Mouse (Mus musculus) liver, embryonic 12.5 days (tissue): ENCODE measurements around the gene Slc22a17. TPM values are rescaled to one million over a fixed set of nuclear protein-coding genes. Genes with fewer than 3 reads are reported as not detected.

Source experiments
- ATAC-seq: fragments of 200-750 bp; cut with Nextera tagmentation; 2 replicates; pipeline ENCODE4 v1.8.0; 2017; ENCODE audit warnings: moderate number of reproducible peaks, mild to moderate bottlenecking, moderate library complexity
- H3K27ac ChIP-seq: fragments of 300-500 bp; sonication (generic); 2 replicates; pipeline ENCODE4 v1.5.1; 2016; ENCODE audit warnings: mild to moderate bottlenecking
- H3K27me3 ChIP-seq: fragments of 300-500 bp; sonication (generic); replicated peaks from 2 replicates; pipeline ENCODE4 v1.6.1; 2016; ENCODE audit warnings: mild to moderate bottlenecking, moderate library complexity
- H3K36me3 ChIP-seq: fragments of 300-500 bp; sonication (generic); 2 replicates; pipeline ENCODE4 v1.6.1; 2016; ENCODE audit warnings: mild to moderate bottlenecking, moderate library complexity
- H3K4me1 ChIP-seq: fragments of 300-500 bp; sonication (generic); 2 replicates; pipeline ENCODE4 v1.6.1; 2016
- H3K4me2 ChIP-seq: fragments of 300-500 bp; sonication (generic); 2 replicates; pipeline ENCODE4 v1.6.1; 2016; ENCODE audit warnings: mild to moderate bottlenecking, moderate library complexity
- H3K4me3 ChIP-seq: fragments of 300-500 bp; sonication (generic); 2 replicates; pipeline ENCODE4 v1.5.1; 2016; ENCODE audit warnings: mild to moderate bottlenecking, moderate library complexity
- H3K9ac ChIP-seq: fragments of 300-500 bp; sonication (generic); 2 replicates; pipeline ENCODE4 v1.6.1; 2016; ENCODE audit warnings: mild to moderate bottlenecking, moderate library complexity
- H3K9me3 ChIP-seq: fragments of 300-500 bp; sonication (generic); replicated peaks from 2 replicates; pipeline ENCODE4 v1.6.1; 2016; ENCODE audit warnings: mild to moderate bottlenecking, moderate library complexity
- WGBS: fragments of 180-500 bp; shearing (Covaris S2); methylation state at CpG from one replicate; pipeline ENCODE4 v1.1.7; 2016; ENCODE audit not compliant: insufficient replicate concordance; 5-methylcytosine and 5-hydroxymethylcytosine counted together
- polyA plus RNA-seq: library from polyadenylated mRNA; unstranded; fragments of >200 nt; fragmentation: Nextera tagmentation; extraction: Ambion mirVana; gene quantifications from 2 replicates; pipeline ENCODE4 v1.2.1, GENCODE M21; 2016

Slc22a17 gene
- polyA plus RNA-seq, 1 experiment from 2014 or later = 6.0 TPM

GRCm38 (mm10) chr14:54937361-54938182 lies 24.6 kb upstream of the Slc22a17 start:
- H3K27ac ChIP-seq = no peak overlapping the region
- H3K27me3 ChIP-seq = peaks cover 45% of the 10 kb centered on the region
- no peak for ATAC-seq
- no peaks in the 10 kb centered on the region for H3K4me1 ChIP-seq
- H3K36me3 ChIP-seq = no peaks in the 10 kb centered on the region
- H3K4me3 ChIP-seq = no peak overlapping the region
- H3K9me3 ChIP-seq = no peaks in the 10 kb centered on the region
- 68% methylated on average over 16 of the region's 16 CpGs for WGBS
- H3K9ac ChIP-seq = no peak overlapping the region
- no peak overlapping the region for H3K4me2 ChIP-seq

- Histone ChIP-seq H3K4me3 (no peak overlapping the region), H3K9me3 (no peaks in the 10 kb centered on the region), H3K9ac (no peak overlapping the region), H3K27ac (no peak overlapping the region), H3K27me3 (peaks cover 45% of the 10 kb centered on the region), H3K36me3 (no peaks in the 10 kb centered on the region), H3K4me1 (no peaks in the 10 kb centered on the region), H3K4me2 (no peak overlapping the region)
- no peak for ATAC-seq
- WGBS = 19% methylated on average over 6 of the region's 6 CpGs
Measured at GRCm38 (mm10) chr14:54936831-54937160, 23.9 kb upstream of the Slc22a17 start.

GRCm38 (mm10) chr14:54935904-54936830 lies 23.2 kb upstream of the Slc22a17 start, which contains the start of gene Cmtm5:
Gene Cmtm5, plus strand, starts transcription at chr14:54936261.
- Histone ChIP-seq H3K36me3 (no peaks in the 10 kb centered on the region), H3K9ac (no peak within 1 kb of the TSS), H3K4me1 (no peaks in the 10 kb centered on the region), H3K27me3 (peaks cover 47% of the 10 kb centered on the region), H3K9me3 (no peaks in the 10 kb centered on the region), H3K4me3 (no peak within 1 kb of the TSS), H3K4me2 (no peak within 1 kb of the TSS), H3K27ac (no peak within 1 kb of the TSS)
- WGBS = 35% methylated on average over 8 of the region's 8 CpGs
- no peak for ATAC-seq

GRCm38 (mm10) chr14:54932645-54933150 lies 19.8 kb upstream of the Slc22a17 start, which contains the start of gene Il25:
Gene Il25, plus strand, starts transcription at chr14:54932695.
- 43% methylated on average over 6 of the region's 6 CpGs for WGBS
- Histone ChIP-seq H3K4me3 (no peak within 1 kb of the TSS), H3K4me1 (no peaks in the 10 kb centered on the region), H3K27me3 (peaks cover 60% of the 10 kb centered on the region), H3K27ac (no peak within 1 kb of the TSS), H3K9ac (no peak within 1 kb of the TSS), H3K9me3 (no peaks in the 10 kb centered on the region), H3K36me3 (no peaks in the 10 kb centered on the region), H3K4me2 (no peak within 1 kb of the TSS)
- ATAC-seq = no peak

GRCm38 (mm10) chr14:54930431-54930830 lies 17.5 kb upstream of the Slc22a17 start:
- Histone ChIP-seq H3K27me3 (peaks cover 69% of the 10 kb centered on the region), H3K4me3 (no peak overlapping the region), H3K4me1 (peaks cover 12% of the 10 kb centered on the region), H3K36me3 (no peaks in the 10 kb centered on the region), H3K9me3 (no peaks in the 10 kb centered on the region), H3K27ac (no peak overlapping the region), H3K4me2 (no peak overlapping the region), H3K9ac (no peak overlapping the region)
- no peak for ATAC-seq
- 6% methylated on average over 2 of the region's 2 CpGs for WGBS

- no peak for ATAC-seq
- Histone ChIP-seq H3K4me2 (no peak overlapping the region), H3K27me3 (peaks cover 69% of the 10 kb centered on the region), H3K9me3 (no peaks in the 10 kb centered on the region), H3K4me3 (no peak overlapping the region), H3K9ac (no peak overlapping the region), H3K27ac (no peak overlapping the region), H3K36me3 (no peaks in the 10 kb centered on the region), H3K4me1 (peaks cover 18% of the 10 kb centered on the region)
- WGBS = 61% methylated on average over 5 of the region's 5 CpGs
Measured at GRCm38 (mm10) chr14:54929801-54930200, 16.9 kb upstream of the Slc22a17 start.

- Histone ChIP-seq H3K4me1 (peaks cover 30% of the 10 kb centered on the region), H3K9me3 (no peaks in the 10 kb centered on the region), H3K4me3 (no peak overlapping the region), H3K36me3 (no peaks in the 10 kb centered on the region), H3K4me2 (peak overlapping the region; percentile 69; the same call in 1 of the 2 replicates), H3K9ac (no peak overlapping the region), H3K27ac (no peak overlapping the region), H3K27me3 (peaks cover 88% of the 10 kb centered on the region)
- no peak for ATAC-seq
- WGBS = 25% methylated on average over 7 of the region's 7 CpGs
Measured at GRCm38 (mm10) chr14:54927296-54927695, 14.4 kb upstream of the Slc22a17 start.

GRCm38 (mm10) chr14:54926401-54927158 lies 13.6 kb upstream of the Slc22a17 start:
- Histone ChIP-seq H3K9ac (peak overlapping the region; percentile 49; the same call in 1 of the 2 replicates), H3K4me3 (peak overlapping the region; percentile 45), H3K4me1 (peaks cover 30% of the 10 kb centered on the region), H3K36me3 (no peaks in the 10 kb centered on the region), H3K4me2 (peak overlapping the region; percentile 69), H3K9me3 (no peaks in the 10 kb centered on the region), H3K27ac (0 out of 2 replicates have a peak overlapping the region, but pooled peaks have one; percentile 46), H3K27me3 (peaks cover 92% of the 10 kb centered on the region)
- 1% methylated on average over 46 of the region's 58 CpGs for WGBS
- no peak for ATAC-seq

GRCm38 (mm10) chr14:54925349-54926342 lies 12.7 kb upstream of the Slc22a17 start, which contains the start of gene Efs:
Gene Efs, minus strand, starts transcription at chr14:54926126.
- Histone ChIP-seq H3K4me3 (peak within 1 kb of the TSS; percentile 45), H3K36me3 (no peaks in the 10 kb centered on the region), H3K9me3 (no peaks in the 10 kb centered on the region), H3K9ac (peak within 1 kb of the TSS; percentile 49; the same call in 1 of the 2 replicates), H3K4me2 (peak within 1 kb of the TSS; percentile 69), H3K27me3 (peaks cover 95% of the 10 kb centered on the region), H3K4me1 (peaks cover 30% of the 10 kb centered on the region), H3K27ac (peak within 1 kb of the TSS; percentile 46; the same call in 1 of the 2 replicates)
- WGBS = 7% methylated on average over 54 of the region's 57 CpGs
- 0 out of 2 replicates have a peak, but pooled peaks have one; percentile 27 for ATAC-seq

- Histone ChIP-seq H3K27me3 (peaks cover 93% of the 10 kb centered on the region), H3K27ac (0 out of 2 replicates have a peak overlapping the region, but pooled peaks have one; percentile 46)
Measured at GRCm38 (mm10) chr14:54924641-54925348, 11.9 kb upstream of the Slc22a17 start.

More at GRCm38 (mm10) chr14:54924641-54925348, 11.9 kb upstream of the Slc22a17 start:
- Histone ChIP-seq H3K4me3 (0 out of 2 replicates have a peak overlapping the region, but pooled peaks have one; percentile 12), H3K9ac (no peak overlapping the region), H3K9me3 (no peaks in the 10 kb centered on the region), H3K4me2 (peak overlapping the region; percentile 69), H3K4me1 (peaks cover 30% of the 10 kb centered on the region), H3K36me3 (no peaks in the 10 kb centered on the region)
- ATAC-seq = peak; percentile 87
- WGBS = 43% methylated on average over 7 of the region's 7 CpGs
